Mouse (Mus musculus): ENCODE measurements around the gene Loxl1. TPM values are rescaled to one million over a fixed set of nuclear protein-coding genes. Genes with fewer than 3 reads are reported as not detected.

Loxl1 gene
- polyA plus RNA-seq, 1 experiment, result 15.6 TPM

DNA sequence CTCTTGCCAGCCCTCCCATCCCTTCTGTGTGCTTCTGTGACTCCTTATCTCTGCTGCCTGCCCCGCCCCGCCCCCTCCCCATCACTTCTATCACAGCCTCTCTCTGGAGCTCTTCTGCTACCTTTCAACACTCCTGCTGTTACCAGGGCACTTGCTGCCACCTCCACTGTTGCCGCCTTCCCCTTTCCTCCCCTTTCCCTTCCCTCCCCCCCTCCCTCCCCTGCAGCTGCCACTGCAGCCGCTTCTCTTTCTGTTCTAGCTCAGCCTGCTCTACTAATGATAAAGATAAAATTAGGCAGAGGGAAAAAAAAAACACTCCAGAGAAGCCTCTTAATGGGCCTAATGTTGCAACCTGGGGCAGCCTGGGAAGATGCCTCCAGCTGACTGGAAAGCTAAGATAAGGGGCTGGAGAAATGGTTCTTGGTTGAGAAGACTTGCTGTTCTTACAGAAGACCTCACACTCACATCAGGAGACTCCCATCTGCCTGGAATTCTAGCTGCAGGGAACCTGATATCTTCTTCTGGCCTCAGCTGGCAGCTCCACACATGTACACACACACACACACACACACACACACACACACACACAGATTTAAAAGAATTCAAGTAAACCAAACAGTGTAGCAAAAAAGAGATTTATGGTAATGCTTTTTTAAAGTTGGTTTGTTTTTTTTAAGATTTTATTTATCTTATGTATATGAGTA is 13.6 kb upstream of the Loxl1 start:
- WGBS, result 25% methylated on average over 4 of the region's 4 CpGs
- H3K27me3 ChIP-seq (ENCODE audit: control insufficient read depth, insufficient read depth, low read length), result no peaks in the 10 kb centered on the region
- H3K27ac ChIP-seq (ENCODE audit: insufficient read depth, low read depth, low read length), result no peak overlapping the region
- TF ChIP-seq CTCF (IDR thresholded peaks at IDR 0.05; ENCODE audit: extremely low read depth, insufficient read length, insufficient replicate concordance, low read depth, low read length), result no peak
- TF ChIP-seq POLR2A (IDR thresholded peaks at IDR 0.05; ENCODE audit: low read depth, low read length), result no peak
- H3K36me3 ChIP-seq (ENCODE audit: control insufficient read depth, insufficient read depth, low read length), result no peaks in the 10 kb centered on the region
- no peaks in the 10 kb centered on the region for H3K4me1 ChIP-seq (ENCODE audit: control insufficient read depth, insufficient read depth, insufficient read length, low read length)
- H3K4me3 ChIP-seq (ENCODE audit: low read depth, low read length), result no peak overlapping the region

DNA sequence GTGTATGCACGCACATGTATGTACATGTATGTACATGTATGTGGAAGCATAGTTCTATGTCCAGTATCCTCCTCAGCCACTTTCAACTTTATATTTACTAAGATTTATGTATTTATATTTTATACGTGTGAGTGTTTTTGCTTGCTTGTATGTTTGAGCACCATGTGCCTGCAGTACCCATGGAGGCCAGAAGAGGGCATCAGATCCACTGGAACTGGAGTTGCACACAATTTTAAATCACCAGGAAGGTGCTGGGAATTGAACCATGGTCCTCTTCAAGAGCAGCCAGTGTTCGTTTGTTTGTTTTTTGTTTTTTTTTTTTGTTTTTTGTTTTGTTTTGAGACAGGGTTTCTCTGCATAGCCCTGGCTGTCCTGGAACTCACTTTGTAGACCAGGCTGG is 8.7 kb upstream of the Loxl1 start:
- no peaks in the 10 kb centered on the region for H3K36me3 ChIP-seq (ENCODE audit: control insufficient read depth, insufficient read depth, low read length)
- H3K27ac ChIP-seq (ENCODE audit: insufficient read depth, low read depth, low read length), result no peak overlapping the region
- no peaks in the 10 kb centered on the region for H3K27me3 ChIP-seq (ENCODE audit: control insufficient read depth, insufficient read depth, low read length)
- H3K4me3 ChIP-seq (ENCODE audit: low read depth, low read length), result no peak overlapping the region
- 94% methylated on average over 3 of the region's 3 CpGs for WGBS
- TF ChIP-seq POLR2A (IDR thresholded peaks at IDR 0.05; ENCODE audit: low read depth, low read length), result no peak
- no peak for TF ChIP-seq CTCF (IDR thresholded peaks at IDR 0.05; ENCODE audit: extremely low read depth, insufficient read length, insufficient replicate concordance, low read depth, low read length)
- H3K4me1 ChIP-seq (ENCODE audit: control insufficient read depth, insufficient read depth, insufficient read length, low read length), result no peaks in the 10 kb centered on the region

DNA sequence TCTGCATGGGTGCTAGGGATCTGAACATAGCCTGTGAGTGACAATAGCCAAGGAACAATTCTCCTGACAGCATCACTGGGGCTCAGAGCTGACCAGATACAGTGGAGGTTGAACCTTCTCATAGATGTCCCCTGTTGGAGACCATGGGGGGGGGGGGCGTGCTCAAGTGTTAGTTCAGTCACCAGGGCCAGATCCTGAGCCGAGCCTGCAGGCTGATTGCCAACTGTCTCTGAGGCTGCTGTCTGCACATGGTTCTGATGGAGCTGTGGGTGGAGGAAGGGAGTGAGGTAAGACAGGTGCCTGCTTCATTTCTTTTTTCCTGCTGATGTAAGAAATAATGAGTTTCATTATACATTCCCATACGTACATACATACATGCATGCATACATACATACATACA is 5.3 kb upstream of the Loxl1 start:
- no peak for TF ChIP-seq CTCF (IDR thresholded peaks at IDR 0.05; ENCODE audit: extremely low read depth, insufficient read length, insufficient replicate concordance, low read depth, low read length)
- no peak for TF ChIP-seq POLR2A (IDR thresholded peaks at IDR 0.05; ENCODE audit: low read depth, low read length)
- WGBS, result 69% methylated on average over 3 of the region's 3 CpGs
- no peak overlapping the region for H3K4me3 ChIP-seq (ENCODE audit: low read depth, low read length)
- peaks cover 3% of the 10 kb centered on the region; the same call in 1 of the 2 replicates for H3K27me3 ChIP-seq (ENCODE audit: control insufficient read depth, insufficient read depth, low read length)
- H3K36me3 ChIP-seq (ENCODE audit: control insufficient read depth, insufficient read depth, low read length), result no peaks in the 10 kb centered on the region
- H3K27ac ChIP-seq (ENCODE audit: insufficient read depth, low read depth, low read length), result no peak overlapping the region
- no peaks in the 10 kb centered on the region for H3K4me1 ChIP-seq (ENCODE audit: control insufficient read depth, insufficient read depth, insufficient read length, low read length)

DNA sequence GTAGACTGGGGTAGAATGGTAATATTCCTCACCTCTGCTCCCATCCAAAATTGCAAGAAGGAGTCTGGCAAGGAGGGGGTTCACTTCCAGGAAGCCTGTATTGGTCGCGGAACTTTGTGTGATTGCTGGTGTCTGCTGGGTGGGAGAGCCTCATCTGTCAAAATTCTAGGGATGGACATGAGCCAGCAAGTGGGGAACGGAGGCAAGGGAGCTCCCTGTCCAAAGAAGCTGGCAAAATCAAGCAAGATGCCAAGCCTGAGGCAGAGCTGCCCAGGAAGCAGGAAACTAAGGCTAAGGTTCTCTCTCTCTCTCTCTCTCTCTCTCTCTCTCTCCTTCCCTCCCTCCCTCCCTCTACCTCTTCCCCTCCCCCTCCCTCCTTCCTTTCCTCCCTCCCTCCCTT is 4.4 kb upstream of the Loxl1 start:
- no peak for TF ChIP-seq POLR2A (IDR thresholded peaks at IDR 0.05; ENCODE audit: low read depth, low read length)
- no peak for TF ChIP-seq CTCF (IDR thresholded peaks at IDR 0.05; ENCODE audit: extremely low read depth, insufficient read length, insufficient replicate concordance, low read depth, low read length)
- Histone ChIP-seq H3K27me3 (ENCODE audit: control insufficient read depth, insufficient read depth, low read length) (peaks cover 11% of the 10 kb centered on the region; the same call in 1 of the 2 replicates), H3K4me3 (ENCODE audit: low read depth, low read length) (no peak overlapping the region), H3K36me3 (ENCODE audit: control insufficient read depth, insufficient read depth, low read length) (no peaks in the 10 kb centered on the region), H3K4me1 (ENCODE audit: control insufficient read depth, insufficient read depth, insufficient read length, low read length) (no peaks in the 10 kb centered on the region), H3K27ac (ENCODE audit: insufficient read depth, low read depth, low read length) (no peak overlapping the region)
- 53% methylated on average over 3 of the region's 3 CpGs for WGBS

DNA sequence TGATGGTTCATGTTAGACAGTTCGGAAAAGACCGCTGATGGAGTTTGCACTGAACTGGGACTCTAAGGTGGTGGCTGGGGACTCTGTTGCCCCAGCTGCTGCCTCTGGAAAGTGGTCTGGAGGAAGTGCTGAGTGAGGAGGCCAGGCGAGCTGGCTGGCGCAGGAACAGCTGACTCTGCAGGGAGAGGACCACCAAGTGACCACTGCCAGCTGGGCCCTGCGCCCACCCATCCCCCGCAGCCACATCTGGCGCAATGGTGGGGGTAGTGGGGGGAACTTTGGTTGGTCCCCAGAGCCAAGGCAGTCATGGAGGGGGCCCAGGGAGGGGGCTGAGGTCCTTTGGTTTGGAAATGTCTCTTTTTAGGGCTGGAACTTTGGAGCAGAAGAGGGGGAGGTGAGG is 3.8 kb upstream of the Loxl1 start:
- no peak for TF ChIP-seq POLR2A (IDR thresholded peaks at IDR 0.05; ENCODE audit: low read depth, low read length)
- no peak for TF ChIP-seq CTCF (IDR thresholded peaks at IDR 0.05; ENCODE audit: extremely low read depth, insufficient read length, insufficient replicate concordance, low read depth, low read length)
- H3K27me3 ChIP-seq (ENCODE audit: control insufficient read depth, insufficient read depth, low read length), result peaks cover 16% of the 10 kb centered on the region
- H3K27ac ChIP-seq (ENCODE audit: insufficient read depth, low read depth, low read length), result no peak overlapping the region
- H3K36me3 ChIP-seq (ENCODE audit: control insufficient read depth, insufficient read depth, low read length), result no peaks in the 10 kb centered on the region
- H3K4me3 ChIP-seq (ENCODE audit: low read depth, low read length), result no peak overlapping the region
- 73% methylated on average over 7 of the region's 7 CpGs for WGBS
- no peaks in the 10 kb centered on the region for H3K4me1 ChIP-seq (ENCODE audit: control insufficient read depth, insufficient read depth, insufficient read length, low read length)

DNA sequence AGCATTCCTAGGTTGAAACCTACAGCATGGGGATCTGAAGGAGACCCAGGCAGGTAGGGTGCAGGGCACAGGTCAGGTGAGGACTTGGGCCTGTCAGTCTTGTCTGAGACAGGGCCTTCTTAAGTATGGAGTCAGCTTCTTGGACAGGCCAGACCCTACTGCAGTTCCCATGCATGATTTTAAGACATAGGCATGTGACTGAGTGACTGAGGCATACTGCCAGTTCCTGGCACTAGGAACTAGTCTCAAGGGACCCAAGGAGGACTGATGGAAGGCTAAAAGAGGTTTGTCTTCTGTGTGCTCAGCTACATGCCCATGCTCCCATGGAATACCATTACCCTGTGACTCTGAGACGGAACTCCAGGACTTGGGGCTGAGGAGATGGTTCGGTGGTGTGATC is 2.9 kb upstream of the Loxl1 start:
- no peak overlapping the region for H3K4me3 ChIP-seq (ENCODE audit: low read depth, low read length)
- no peaks in the 10 kb centered on the region for H3K4me1 ChIP-seq (ENCODE audit: control insufficient read depth, insufficient read depth, insufficient read length, low read length)
- H3K36me3 ChIP-seq (ENCODE audit: control insufficient read depth, insufficient read depth, low read length), result no peaks in the 10 kb centered on the region
- WGBS, result 84% methylated on average over 2 of the region's 2 CpGs
- no peak overlapping the region for H3K27ac ChIP-seq (ENCODE audit: insufficient read depth, low read depth, low read length)
- peaks cover 16% of the 10 kb centered on the region for H3K27me3 ChIP-seq (ENCODE audit: control insufficient read depth, insufficient read depth, low read length)
- TF ChIP-seq POLR2A (IDR thresholded peaks at IDR 0.05; ENCODE audit: low read depth, low read length) (no peak), CTCF (IDR thresholded peaks at IDR 0.05; ENCODE audit: extremely low read depth, insufficient read length, insufficient replicate concordance, low read depth, low read length) (no peak)

DNA sequence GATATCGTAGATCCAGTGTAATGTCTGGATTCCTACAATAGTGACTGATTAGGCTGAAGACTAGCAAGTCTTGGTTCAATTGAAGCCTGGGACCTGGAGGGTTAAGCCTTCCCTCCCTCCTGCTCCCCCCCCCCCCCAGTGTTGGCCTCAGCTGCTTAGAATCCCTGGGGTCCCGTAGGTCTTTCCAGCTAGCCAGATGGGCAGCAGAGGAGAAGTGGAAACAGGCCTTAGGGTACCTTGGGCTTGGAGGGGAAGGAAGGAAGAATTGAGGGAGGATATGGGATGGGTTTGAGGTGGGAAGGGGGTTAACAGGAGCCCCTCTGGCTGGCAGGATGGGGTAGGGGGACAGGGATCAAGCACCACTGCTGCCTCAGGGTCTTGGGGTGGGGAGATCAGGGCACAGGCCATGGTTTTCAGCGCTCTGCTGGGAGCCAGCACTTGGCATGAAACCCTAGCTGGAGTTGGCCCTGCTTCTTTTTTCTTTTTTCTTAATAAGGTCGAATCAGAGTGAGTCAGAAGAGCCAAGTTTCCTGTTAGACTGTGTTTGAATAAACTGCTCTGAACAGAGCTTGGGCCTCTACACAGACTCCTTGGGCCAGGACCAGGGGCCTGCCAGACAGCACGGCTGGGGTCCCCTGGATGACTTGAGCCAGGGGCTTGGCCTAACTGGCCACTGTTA is 1.8 kb upstream of the Loxl1 start:
- TF ChIP-seq POLR2A (IDR thresholded peaks at IDR 0.05; ENCODE audit: low read depth, low read length), result no peak
- TF ChIP-seq CTCF (IDR thresholded peaks at IDR 0.05; ENCODE audit: extremely low read depth, insufficient read length, insufficient replicate concordance, low read depth, low read length), result no peak
- Histone ChIP-seq H3K4me3 (ENCODE audit: low read depth, low read length) (no peak overlapping the region), H3K27ac (ENCODE audit: insufficient read depth, low read depth, low read length) (peak overlapping the region; percentile 41), H3K4me1 (ENCODE audit: control insufficient read depth, insufficient read depth, insufficient read length, low read length) (no peaks in the 10 kb centered on the region), H3K27me3 (ENCODE audit: control insufficient read depth, insufficient read depth, low read length) (peaks cover 16% of the 10 kb centered on the region), H3K36me3 (ENCODE audit: control insufficient read depth, insufficient read depth, low read length) (no peaks in the 10 kb centered on the region)
- 58% methylated on average over 5 of the region's 5 CpGs for WGBS

Data from small intestine, adult 2 months (tissue).